8 mouse cellular contexts compared by ENCODE assay signal in the genomic region with DNA sequence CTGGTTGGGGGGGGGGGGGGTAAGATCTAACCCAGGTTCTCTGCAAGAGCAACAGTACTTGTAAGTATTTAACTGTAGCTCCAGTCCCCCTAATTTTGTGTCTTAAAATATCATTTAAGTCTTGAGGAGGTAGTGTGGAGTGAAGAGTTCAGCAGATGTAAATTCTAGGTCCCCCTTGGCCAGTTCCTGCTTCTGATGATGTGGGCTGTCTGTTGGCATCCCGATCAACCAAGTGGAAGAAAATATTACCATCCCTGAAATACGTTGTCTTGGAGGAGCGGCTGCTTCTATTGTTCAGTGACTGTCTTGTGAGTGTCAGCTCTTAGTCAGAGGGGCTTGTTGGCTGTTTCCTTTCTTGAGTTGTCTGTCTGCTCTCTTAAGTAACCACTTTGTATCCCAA. TPM values are rescaled to one million over a fixed set of nuclear protein-coding genes. Genes with fewer than 3 reads are reported as not detected.
DNase-seq lines count a peak whose midpoint lies in the region; ATAC-seq and TF ChIP-seq lines count a peak whose summit lies in the region.

No protein-coding gene starts in this region.

- TF ChIP-seq CTCF in embryonic fibroblast, embryonic 13.5 days (IDR thresholded peaks at IDR 0.05; ENCODE audit: borderline replicate concordance, insufficient read depth, low read length) = no peak
- no peak for TF ChIP-seq CTCF in intestine, postnatal 0 days (IDR thresholded peaks at IDR 0.05; ENCODE audit: low read depth)

- ATAC-seq in kidney, embryonic 14.5 days (ENCODE audit: low FRiP score, low TSS enrichment) = no peak
- no peak for ATAC-seq in intestine, postnatal 0 days
- no peak for ATAC-seq in neural tube, embryonic 14.5 days (ENCODE audit: low read depth)

- H3K36me3 ChIP-seq in kidney, embryonic 14.5 days (ENCODE audit: control insufficient read depth, insufficient read depth, low read length) = no peaks in the 10 kb centered on the region
- no peaks in the 10 kb centered on the region for H3K36me3 ChIP-seq in intestine, postnatal 0 days (ENCODE audit: control insufficient read depth, insufficient read depth)
- H3K36me3 ChIP-seq in neural tube, embryonic 14.5 days (ENCODE audit: control insufficient read depth, insufficient read depth, low read length) = no peaks in the 10 kb centered on the region

- TF ChIP-seq POLR2A in embryonic fibroblast, embryonic 13.5 days (IDR thresholded peaks at IDR 0.05; ENCODE audit: low read depth, low read length) = no peak

- WGBS in kidney, embryonic 14.5 days = 53% methylated on average over 3 of the region's 3 CpGs
- WGBS in intestine, postnatal 0 days = 67% methylated on average over 3 of the region's 3 CpGs
- WGBS in neural tube, embryonic 14.5 days = 10% methylated on average over 3 of the region's 3 CpGs

- peaks cover 48% of the 10 kb centered on the region for H3K4me1 ChIP-seq in kidney, embryonic 14.5 days (ENCODE audit: control insufficient read depth, insufficient read depth, low read length)
- peaks cover 17% of the 10 kb centered on the region for H3K4me1 ChIP-seq in embryonic fibroblast, embryonic 13.5 days (ENCODE audit: control insufficient read depth, insufficient read depth, low read length)
- no peaks in the 10 kb centered on the region for H3K4me1 ChIP-seq in intestine, postnatal 0 days (replicated peaks; ENCODE audit: control insufficient read depth, insufficient read depth, low read length)
- H3K4me1 ChIP-seq in neural tube, embryonic 14.5 days (ENCODE audit: control insufficient read depth, insufficient read depth, low read length) = peaks cover 40% of the 10 kb centered on the region

- no peaks in the 10 kb centered on the region for H3K27me3 ChIP-seq in kidney, embryonic 14.5 days (ENCODE audit: control insufficient read depth, insufficient read depth, low read length)
- H3K27me3 ChIP-seq in intestine, postnatal 0 days (replicated peaks; ENCODE audit: control insufficient read depth, insufficient read depth, low read length) = peaks cover 10% of the 10 kb centered on the region; the same call in 1 of the 2 replicates
- H3K27me3 ChIP-seq in neural tube, embryonic 14.5 days (ENCODE audit: control insufficient read depth, insufficient read depth, low read length) = no peaks in the 10 kb centered on the region

- no peak overlapping the region for H3K27ac ChIP-seq in kidney, embryonic 14.5 days (ENCODE audit: low read depth, low read length)
- no peak overlapping the region for H3K27ac ChIP-seq in embryonic fibroblast, embryonic 13.5 days (ENCODE audit: insufficient read depth, low read length)
- H3K27ac ChIP-seq in intestine, postnatal 0 days (ENCODE audit: low read depth, low read length) = no peak overlapping the region
- no peak overlapping the region for H3K27ac ChIP-seq in neural tube, embryonic 14.5 days (ENCODE audit: low read depth, low read length)

- no peak for DNase-seq in kidney, postnatal 25 days
- no peak for DNase-seq in Muller cell, postnatal 12 days (ENCODE audit: inconsistent ontology term)
- DNase-seq in right cerebral cortex, postnatal 36 days (ENCODE audit: low spot score in 2 of 2) = no peak
- no peak for DNase-seq in layer of hippocampus, postnatal 36 days

- peak overlapping the region; percentile 94; the same call in 1 of the 2 replicates for H3K9ac ChIP-seq in kidney, embryonic 14.5 days (ENCODE audit: low read depth, low read length)
- H3K9ac ChIP-seq in intestine, postnatal 0 days (ENCODE audit: low read depth, low read length) = no peak overlapping the region
- no peak overlapping the region for H3K9ac ChIP-seq in neural tube, embryonic 14.5 days (replicated peaks; ENCODE audit: low read depth, low read length)

- peak overlapping the region; percentile 53 for H3K4me2 ChIP-seq in kidney, embryonic 14.5 days (replicated peaks; ENCODE audit: low read depth, low read length)
- peak overlapping the region; percentile 80; the same call in 1 of the 2 replicates for H3K4me2 ChIP-seq in intestine, postnatal 0 days (replicated peaks; ENCODE audit: low read depth)
- H3K4me2 ChIP-seq in neural tube, embryonic 14.5 days (ENCODE audit: low read depth, low read length) = peak overlapping the region; percentile 86

- peak overlapping the region; percentile 86; the same call in 1 of the 2 replicates for H3K4me3 ChIP-seq in kidney, embryonic 14.5 days (ENCODE audit: low read length)
- H3K4me3 ChIP-seq in embryonic fibroblast, embryonic 13.5 days (ENCODE audit: insufficient read depth, low read length) = peak overlapping the region; percentile 80
- H3K4me3 ChIP-seq in intestine, postnatal 0 days (ENCODE audit: low read depth, low read length) = no peak overlapping the region
- H3K4me3 ChIP-seq in neural tube, embryonic 14.5 days (ENCODE audit: low read depth, low read length) = peak overlapping the region; percentile 88; the same call in 1 of the 2 replicates

- H3K9me3 ChIP-seq in kidney, embryonic 14.5 days (ENCODE audit: control insufficient read depth, low read length) = no peaks in the 10 kb centered on the region
- H3K9me3 ChIP-seq in intestine, postnatal 0 days (ENCODE audit: control insufficient read depth) = no peaks in the 10 kb centered on the region
- no peaks in the 10 kb centered on the region for H3K9me3 ChIP-seq in neural tube, embryonic 14.5 days (ENCODE audit: control insufficient read depth, low read length)

RNA-seq across cellular contexts. Expression of a gene that starts 3.2 kb away (rescaled TPM):
- polyA plus RNA-seq in kidney, embryonic 14.5 days (2014; fragmentation: Nextera tagmentation; extraction: Ambion mirVana) = 570 and 666 TPM in 2 replicates
- polyA plus RNA-seq in embryonic fibroblast, embryonic 13.5 days (2011; ENCODE audit: insufficient read length, low read depth, missing spikeins) = 720 and 799 TPM in 2 replicates
- 132 and 135 TPM in 2 replicates for polyA plus RNA-seq in intestine, postnatal 0 days (2015; fragmentation: Nextera tagmentation; extraction: Ambion mirVana)
- polyA plus RNA-seq in neural tube, embryonic 14.5 days (2014; fragmentation: Nextera tagmentation; extraction: Ambion mirVana) = 409 and 500 TPM in 2 replicates
- 100 to 1,000 TPM in 1 of 2 experiments, 10 to 100 TPM in 1; 98.4 to 111 TPM for total RNA-seq in layer of hippocampus, postnatal 36 days (2021)
